Mouse (Mus musculus): Measurements from ENCODE around the gene Prr22. TPM values are rescaled to one million over a fixed set of nuclear protein-coding genes. Genes with fewer than 3 reads are reported as not detected.

The Prr22 gene
- total RNA-seq, 2 experiments from 2014 or later: 0.48 to 0.93 TPM

DNA sequence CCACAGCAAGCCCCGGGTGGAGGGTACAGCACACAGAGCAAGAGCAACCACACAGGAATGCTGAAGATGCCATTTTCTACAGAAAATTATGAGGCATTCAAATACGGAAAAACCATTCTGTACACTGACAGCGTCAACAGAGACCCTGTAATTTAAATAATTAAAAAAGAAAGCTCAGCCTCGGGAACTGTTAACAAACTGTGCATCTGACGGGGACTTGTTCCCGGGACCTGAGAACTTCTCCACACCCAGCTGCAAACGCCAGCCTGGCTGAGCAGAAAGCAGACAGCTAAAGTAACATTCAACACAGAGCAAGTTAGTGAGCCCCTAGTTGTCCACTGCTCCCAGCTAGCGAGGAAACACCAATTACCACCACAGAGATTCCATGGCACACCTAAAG is 32.0 kb downstream of the Prr22 start:
- DNase-seq (ENCODE audit: low spot score in 2 of 2): no peak

DNA sequence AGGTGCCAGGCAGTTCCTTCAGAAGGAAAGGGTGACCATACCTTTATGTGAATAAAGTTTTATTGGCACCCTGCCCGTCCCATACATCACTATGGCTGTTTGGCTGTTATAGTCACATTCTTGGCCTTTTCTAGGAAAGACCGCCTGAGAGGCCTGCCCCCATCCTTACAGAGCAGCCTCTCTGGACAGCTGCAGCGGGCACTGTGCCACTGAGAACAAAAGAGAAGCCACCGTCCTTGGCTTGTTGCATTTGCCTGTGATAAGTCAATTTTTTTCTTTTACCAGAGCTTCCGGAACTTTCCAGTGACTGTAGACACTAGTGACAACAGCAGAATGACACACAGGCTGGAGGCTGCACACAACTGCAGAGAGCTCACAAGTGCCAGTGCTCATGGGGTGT is 34.9 kb downstream of the Prr22 start:
- DNase-seq (ENCODE audit: low spot score in 2 of 2): peak in 1 of 2 experiments; percentile 46

DNA sequence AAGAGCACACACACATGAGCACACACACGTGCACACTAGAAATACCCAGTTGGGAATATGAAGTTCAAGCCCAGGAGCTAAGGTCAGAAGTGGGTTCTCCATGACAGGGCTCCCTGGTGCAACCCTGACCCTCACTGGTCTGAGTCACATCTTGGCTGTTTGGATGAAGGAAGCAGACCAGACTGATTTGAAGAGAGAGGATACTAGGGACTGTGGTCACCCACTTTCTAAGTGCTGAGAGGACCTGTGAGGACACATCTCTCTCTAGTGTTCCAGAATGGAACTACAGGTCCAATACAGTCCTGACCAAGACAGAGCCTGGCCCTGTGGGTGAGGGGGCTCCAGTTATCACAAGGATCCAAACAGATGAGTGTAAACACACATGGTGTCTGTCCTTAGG is 35.7 kb downstream of the Prr22 start:
- DNase-seq (ENCODE audit: low spot score in 2 of 2): no peak

DNA sequence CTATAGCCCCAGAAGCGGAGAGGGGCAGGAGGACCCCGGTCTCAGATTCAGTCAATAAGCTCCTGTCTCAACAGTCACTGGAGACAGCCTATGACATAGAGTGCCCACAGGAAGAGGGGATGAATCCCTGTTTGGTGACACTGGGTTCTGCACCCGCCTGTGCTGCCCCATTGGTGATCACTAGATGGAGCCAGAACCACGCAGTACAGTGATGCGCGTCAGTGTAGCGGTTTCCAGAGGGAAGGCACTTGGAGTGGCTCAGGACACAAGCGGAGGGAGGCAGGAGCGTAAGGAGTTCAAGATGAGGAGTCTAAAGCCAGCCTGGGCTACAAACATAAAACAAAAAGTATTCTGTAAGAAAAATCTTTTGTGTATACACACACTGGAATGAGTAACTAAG is 38.5 kb downstream of the Prr22 start:
- peak; percentile 76 to 77 for DNase-seq (ENCODE audit: low spot score in 2 of 2)

DNA sequence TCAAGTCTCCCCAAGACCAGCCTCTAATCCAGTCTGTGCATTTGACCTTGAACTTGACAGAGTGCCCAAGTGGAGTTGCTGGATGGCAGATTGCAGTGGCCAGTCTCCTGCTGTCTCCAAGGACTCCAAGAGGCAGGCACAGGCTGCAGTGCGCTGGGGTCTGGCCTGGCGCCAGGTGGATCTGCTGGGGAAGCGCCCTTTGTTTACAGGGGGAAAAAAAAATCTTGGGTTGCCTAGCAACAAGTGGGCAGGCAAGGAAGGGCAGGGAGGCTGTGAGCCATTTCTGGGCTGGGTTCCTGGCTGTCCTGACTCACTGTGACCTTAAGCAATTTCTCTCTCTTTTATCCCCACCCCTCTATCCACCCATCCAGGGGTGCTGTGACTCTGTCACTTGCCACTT is 40.2 kb downstream of the Prr22 start:
- peak; percentile 89 to 94 for DNase-seq (ENCODE audit: low spot score in 2 of 2)

DNA sequence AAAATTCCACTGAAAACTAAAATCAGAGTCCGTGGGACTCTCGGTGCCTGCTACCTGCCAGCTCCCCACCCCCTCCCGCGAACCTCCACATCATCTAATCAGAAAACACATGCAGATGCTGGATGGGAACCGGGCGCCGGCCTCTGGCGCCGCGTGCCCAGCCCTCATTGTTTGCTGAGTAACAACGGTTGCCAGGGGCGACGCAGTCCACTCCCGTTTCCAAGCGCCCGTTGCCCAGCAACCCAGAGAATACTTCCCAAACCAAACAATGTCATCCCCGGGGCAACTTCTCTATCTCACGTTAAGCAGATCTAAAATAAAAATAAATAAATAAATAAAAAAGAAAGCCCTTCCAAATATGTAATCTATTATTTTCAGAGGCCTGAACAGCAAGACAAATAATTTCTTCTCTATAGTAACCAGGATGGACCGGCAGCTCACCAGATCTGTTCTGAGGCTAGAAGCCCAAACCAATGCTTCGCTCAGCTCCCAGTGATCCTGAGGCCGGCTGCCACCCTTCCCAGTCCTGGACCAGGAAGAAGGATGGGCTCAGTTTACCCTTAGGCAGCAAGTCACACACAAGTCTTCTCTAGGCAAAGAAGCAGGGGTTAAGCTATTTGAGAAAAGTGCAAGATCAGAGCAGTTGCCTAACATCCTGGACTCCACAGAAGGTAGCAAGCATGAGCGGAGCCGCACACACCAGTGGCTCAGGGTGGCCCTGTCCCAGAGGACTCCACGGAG is 44.4 kb downstream of the Prr22 start:
- DNase-seq (ENCODE audit: low spot score in 2 of 2): peak; percentile 45 to 64

DNA sequence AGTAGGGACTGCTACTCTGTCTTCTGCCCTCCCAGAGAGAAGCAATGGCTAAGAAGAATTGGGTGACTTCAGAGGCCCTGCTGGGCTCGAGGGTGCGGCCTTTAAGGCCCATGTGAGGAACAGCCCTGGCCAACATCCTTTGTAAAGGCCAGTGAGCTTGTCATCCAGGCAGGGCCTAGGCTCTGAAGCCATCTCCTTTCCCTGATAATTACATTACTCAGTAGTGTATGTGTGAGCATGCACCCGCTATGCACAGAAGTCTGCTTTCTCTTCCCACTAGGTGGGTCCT is 45.0 kb downstream of the Prr22 start:
- DNase-seq (ENCODE audit: low spot score in 2 of 2): no peak

DNA sequence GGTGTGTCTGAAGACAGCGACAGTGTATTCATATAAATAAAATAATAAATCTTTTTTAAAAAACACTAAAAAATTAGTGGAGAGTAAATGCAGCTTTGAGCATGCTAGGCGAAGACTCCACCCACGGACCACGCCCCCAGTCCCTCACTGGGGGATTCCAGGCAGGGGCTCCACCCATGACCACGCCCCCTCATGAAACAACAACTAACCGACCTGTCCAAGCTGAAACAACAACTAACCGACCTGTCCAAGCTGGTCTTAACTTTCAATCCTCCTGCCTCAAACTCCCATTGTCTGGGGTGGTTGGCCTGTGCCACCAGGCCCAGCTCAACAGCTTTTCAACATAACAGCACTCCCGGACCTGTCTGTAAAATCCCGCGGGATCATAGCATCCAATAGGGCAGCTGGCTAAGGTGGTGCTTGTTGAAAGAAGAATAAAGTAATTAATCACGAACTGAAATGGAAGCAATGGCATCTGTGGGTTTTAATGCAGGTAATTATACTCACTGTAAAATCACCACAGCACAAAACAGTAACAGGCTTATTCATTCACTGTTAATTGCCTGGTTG is 48.1 kb downstream of the Prr22 start:
- no peak for DNase-seq (ENCODE audit: low spot score in 2 of 2)

DNA sequence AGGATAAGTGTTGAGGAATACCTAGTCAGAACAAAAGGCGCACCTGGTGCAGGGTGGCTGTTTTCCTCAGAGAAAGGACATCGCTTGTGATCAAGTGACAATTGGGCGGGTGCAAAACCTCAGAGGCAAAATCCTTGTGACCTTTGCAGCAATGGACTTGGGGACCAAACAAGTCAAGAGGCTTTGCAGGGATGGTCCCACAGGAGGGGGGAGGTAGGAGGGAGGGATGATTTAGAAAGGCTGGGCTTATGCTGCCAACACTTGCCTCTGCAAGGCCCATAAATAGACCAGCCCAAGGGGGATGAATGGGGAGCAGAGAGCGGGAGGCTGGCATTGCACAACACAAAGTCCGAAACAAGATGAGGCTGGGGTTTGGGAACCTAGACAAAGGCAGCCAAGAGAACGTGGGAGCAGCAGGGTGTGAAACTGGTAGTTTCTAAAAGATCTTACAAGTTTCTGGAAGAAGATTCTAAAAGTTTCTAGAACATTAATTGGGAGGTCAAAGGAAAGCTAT is 49.0 kb downstream of the Prr22 start:
- DNase-seq (ENCODE audit: low spot score in 2 of 2): no peak

DNA sequence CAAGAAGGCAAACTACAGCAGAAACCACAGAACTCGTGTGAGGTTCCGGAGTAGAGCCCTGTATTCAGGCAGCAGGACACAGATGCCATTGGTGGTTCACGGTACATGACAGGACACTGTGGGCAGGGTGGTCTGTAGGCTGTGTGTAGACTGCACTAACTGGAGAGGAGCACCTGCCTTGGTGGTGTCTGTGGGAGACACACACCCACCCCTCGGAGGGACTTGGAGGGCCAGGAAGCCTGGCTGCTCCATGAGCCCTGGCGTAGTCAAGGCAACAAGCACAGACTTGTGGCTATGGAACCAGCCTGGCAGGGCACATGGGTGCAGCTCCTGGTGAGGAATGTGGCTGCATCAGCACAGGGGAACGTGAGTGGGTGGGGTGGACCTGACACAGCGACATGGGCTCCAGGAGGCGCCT is 49.7 kb downstream of the Prr22 start:
- no peak for DNase-seq (ENCODE audit: low spot score in 2 of 2)

Other genes with a start within 250 kb of the Prr22 start
- gene Gm20219, start 215.9 kb upstream of the Prr22 start, total RNA-seq (2021): 1 to 10 TPM in 1 of 2 experiments, under 1 TPM in 1; 0.86 to 1.0 TPM
- gene Safb2, start 185.7 kb upstream of the Prr22 start, total RNA-seq (2021): 100 to 1,000 TPM; 117 to 153 TPM
- 100 to 1,000 TPM; 108 to 136 TPM for gene Safb, start 185.4 kb upstream of the Prr22 start, total RNA-seq (2021)
- gene 2410015M20Rik, start 160.5 kb upstream of the Prr22 start, total RNA-seq (2021): 100 to 1,000 TPM; 360 to 384 TPM
- 100 to 1,000 TPM; 765 to 908 TPM for gene Rpl36, start 156.8 kb upstream of the Prr22 start, total RNA-seq (2021)
- gene Lonp1, start 143.4 kb upstream of the Prr22 start, total RNA-seq (2021): 100 to 1,000 TPM; 458 to 700 TPM
- gene Catsperd, start 142.1 kb upstream of the Prr22 start, total RNA-seq (2021): 1 to 10 TPM; 2.4 to 4.3 TPM
- gene Ranbp3, start 97.0 kb upstream of the Prr22 start, total RNA-seq (2021): 10 to 100 TPM; 64.9 to 75.7 TPM
- gene Ndufa11, start 52.5 kb upstream of the Prr22 start, total RNA-seq (2021): 100 to 1,000 TPM; 276 to 402 TPM
- 10 to 100 TPM; 20.1 to 26.1 TPM for gene Vmac, start 52.2 kb upstream of the Prr22 start, total RNA-seq (2021)
- 1 to 10 TPM; 3.4 to 4.0 TPM for gene Nrtn, start 12.7 kb upstream of the Prr22 start, total RNA-seq (2021)
- gene Dus3l, start 5.5 kb upstream of the Prr22 start, total RNA-seq (2021): 10 to 100 TPM; 28.3 to 31.3 TPM
- 1 to 10 TPM; 3.8 to 5.6 TPM for gene Rfx2, start 60.8 kb downstream of the Prr22 start, total RNA-seq (2021)
- gene Acsbg2, start 104.2 kb downstream of the Prr22 start, total RNA-seq (2021): under 1 TPM in 1 of 2 experiments, not detected in 1; 0.27 TPM
- 1 to 10 TPM in 1 of 2 experiments, under 1 TPM in 1; 0.83 to 2.9 TPM for gene 1700061G19Rik, start 105.2 kb downstream of the Prr22 start, total RNA-seq (2021)
- 10 to 100 TPM; 31.1 to 32.4 TPM for gene Mllt1, start 165.2 kb downstream of the Prr22 start, total RNA-seq (2021)
- gene Acer1, start 211.9 kb downstream of the Prr22 start, total RNA-seq (2021): under 1 TPM in 1 of 2 experiments, not detected in 1; 0.13 TPM
- 100 to 1,000 TPM; 111 to 124 TPM for gene Clpp, start 220.1 kb downstream of the Prr22 start, total RNA-seq (2021)
- gene Alkbh7, start 227.1 kb downstream of the Prr22 start, total RNA-seq (2021): 10 to 100 TPM; 44.2 to 65.2 TPM
- 1 to 10 TPM in 1 of 2 experiments, not detected in 1; 1.3 TPM for gene Pspn, start 229.8 kb downstream of the Prr22 start, total RNA-seq (2021)
- 10 to 100 TPM; 56.4 to 72.1 TPM for gene Gtf2f1, start 241.0 kb downstream of the Prr22 start, total RNA-seq (2021)
- under 1 TPM in 1 of 2 experiments, not detected in 1; 0.26 TPM for gene Gm17949, start 241.2 kb downstream of the Prr22 start, total RNA-seq (2021)